Mouse (Mus musculus): ENCODE measurements around the gene Tas1r1. TPM values are rescaled to one million over a fixed set of nuclear protein-coding genes. Genes with fewer than 3 reads are reported as not detected.

Gene Tas1r1
- total and polyA plus RNA-seq, 2 experiments from 2014 or later: 0.11 to 1.6 TPM

DNA sequence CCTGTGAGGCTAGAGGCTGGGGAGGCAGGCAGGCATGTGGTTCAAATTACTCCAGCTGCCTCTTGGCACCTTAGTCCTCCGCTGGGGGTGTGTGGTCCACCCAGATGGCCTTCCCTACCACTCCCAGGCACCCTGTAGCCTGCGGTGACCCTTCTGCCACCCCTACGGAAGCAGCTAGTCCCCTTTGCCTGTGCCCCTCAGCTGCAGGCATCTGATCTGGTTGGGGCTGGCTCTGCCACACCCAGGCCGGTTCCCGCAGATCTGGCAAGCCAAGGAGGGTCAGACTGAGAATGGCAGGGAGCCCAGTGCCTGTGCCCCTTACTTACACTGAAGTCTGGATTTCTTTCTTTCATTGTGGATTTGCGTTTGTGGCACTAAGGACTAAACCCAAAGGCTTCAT is 35.3 kb upstream of the Tas1r1 start:
- whole genome bisulfite sequencing: 80% methylated on average over 6 of the region's 6 CpGs
- no peak overlapping the region for H3K9ac ChIP-seq (replicated peaks; ENCODE audit: low read length, poor library complexity, severe bottlenecking)
- no peaks in the 10 kb centered on the region for H3K27me3 ChIP-seq (ENCODE audit: insufficient read depth, low read length)
- H3K27ac ChIP-seq (ENCODE audit: low read depth, low read length): no peak overlapping the region
- no peak overlapping the region for H3K4me3 ChIP-seq (ENCODE audit: low read depth, low read length)
- no peaks in the 10 kb centered on the region for H3K4me1 ChIP-seq (ENCODE audit: insufficient read depth, low read length)
- no peak for DNase-seq (ENCODE audit: low spot score)
- no peaks in the 10 kb centered on the region for H3K36me3 ChIP-seq (ENCODE audit: insufficient read depth, low read length)
- no peak for TF ChIP-seq CTCF (IDR thresholded peaks at IDR 0.05)
- no peak overlapping the region for H3K4me2 ChIP-seq (ENCODE audit: low read depth, low read length, poor library complexity, severe bottlenecking)
- no peaks in the 10 kb centered on the region for H3K9me3 ChIP-seq (ENCODE audit: low read length)
- no peak for ATAC-seq (ENCODE audit: low FRiP score)

DNA sequence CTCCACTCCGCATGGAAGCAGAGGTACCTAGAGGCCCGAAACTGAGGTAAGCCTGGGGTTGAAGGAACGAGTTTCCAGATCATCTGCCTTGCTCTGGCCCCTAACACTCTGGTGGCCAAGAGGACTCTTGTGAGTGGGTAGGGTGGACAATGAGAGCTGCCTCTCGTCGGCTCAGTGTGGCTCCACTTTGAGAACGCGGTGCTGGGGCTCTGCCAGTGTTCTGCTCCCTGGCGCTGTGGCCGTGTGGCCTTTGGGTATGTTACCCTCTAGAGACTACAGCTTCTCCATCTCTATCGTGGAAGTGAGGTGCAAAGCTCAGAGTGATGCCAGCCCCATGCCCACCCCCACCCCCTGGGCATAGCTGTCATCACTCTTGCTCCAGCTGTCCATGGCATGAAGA is 34.3 kb upstream of the Tas1r1 start:
- Histone ChIP-seq H3K4me2 (ENCODE audit: low read depth, low read length, poor library complexity, severe bottlenecking) (no peak overlapping the region), H3K27ac (ENCODE audit: low read depth, low read length) (no peak overlapping the region), H3K9me3 (ENCODE audit: low read length) (no peaks in the 10 kb centered on the region), H3K27me3 (ENCODE audit: insufficient read depth, low read length) (no peaks in the 10 kb centered on the region), H3K4me3 (ENCODE audit: low read depth, low read length) (no peak overlapping the region), H3K36me3 (ENCODE audit: insufficient read depth, low read length) (no peaks in the 10 kb centered on the region), H3K4me1 (ENCODE audit: insufficient read depth, low read length) (no peaks in the 10 kb centered on the region), H3K9ac (replicated peaks; ENCODE audit: low read length, poor library complexity, severe bottlenecking) (no peak overlapping the region)
- TF ChIP-seq CTCF (IDR thresholded peaks at IDR 0.05): no peak
- 52% methylated on average over 10 of the region's 10 CpGs for WGBS
- DNase-seq (ENCODE audit: low spot score): no peak
- ATAC-seq (ENCODE audit: low FRiP score): no peak

DNA sequence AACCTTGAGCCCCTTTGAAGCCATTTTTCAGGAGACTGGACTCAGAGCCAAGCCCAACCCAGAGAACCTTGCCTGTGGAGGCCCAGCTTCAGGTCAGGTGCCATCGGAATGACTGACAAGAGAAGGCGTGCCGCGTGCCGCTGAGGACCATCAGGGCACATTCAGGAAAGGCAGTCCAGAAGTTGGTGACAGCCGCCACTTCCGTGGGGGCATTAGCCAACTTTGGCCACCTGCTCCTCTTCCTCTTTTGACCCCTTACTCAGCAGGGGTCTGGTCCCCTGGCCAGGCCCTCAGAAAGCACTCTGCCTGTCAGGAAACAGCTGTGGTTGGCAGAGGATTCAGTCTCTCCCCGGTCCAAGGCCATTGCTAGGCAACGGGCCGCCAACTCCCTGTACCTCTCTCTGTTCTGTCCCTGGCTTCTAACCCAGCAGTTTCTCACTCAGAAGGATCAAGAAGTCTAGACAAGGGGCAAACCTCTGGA is 33.8 kb upstream of the Tas1r1 start, which contains the start of gene Plekhg5:
Plekhg5 (plus strand) TSS at position 378 of the 481 bp plus-strand sequence.
- Histone ChIP-seq H3K4me1 (ENCODE audit: insufficient read depth, low read length) (no peaks in the 10 kb centered on the region), H3K4me2 (ENCODE audit: low read depth, low read length, poor library complexity, severe bottlenecking) (no peak within 1 kb of the TSS), H3K9me3 (ENCODE audit: low read length) (no peaks in the 10 kb centered on the region), H3K27ac (ENCODE audit: low read depth, low read length) (no peak within 1 kb of the TSS), H3K27me3 (ENCODE audit: insufficient read depth, low read length) (no peaks in the 10 kb centered on the region), H3K4me3 (ENCODE audit: low read depth, low read length) (no peak within 1 kb of the TSS), H3K9ac (replicated peaks; ENCODE audit: low read length, poor library complexity, severe bottlenecking) (no peak within 1 kb of the TSS; the same call in 1 of the 2 replicates), H3K36me3 (ENCODE audit: insufficient read depth, low read length) (no peaks in the 10 kb centered on the region)
- peak; percentile 70 for DNase-seq (ENCODE audit: low spot score)
- no peak for TF ChIP-seq CTCF (IDR thresholded peaks at IDR 0.05)
- no peak for ATAC-seq (ENCODE audit: low FRiP score)
- WGBS: 46% methylated on average over 10 of the region's 10 CpGs

DNA sequence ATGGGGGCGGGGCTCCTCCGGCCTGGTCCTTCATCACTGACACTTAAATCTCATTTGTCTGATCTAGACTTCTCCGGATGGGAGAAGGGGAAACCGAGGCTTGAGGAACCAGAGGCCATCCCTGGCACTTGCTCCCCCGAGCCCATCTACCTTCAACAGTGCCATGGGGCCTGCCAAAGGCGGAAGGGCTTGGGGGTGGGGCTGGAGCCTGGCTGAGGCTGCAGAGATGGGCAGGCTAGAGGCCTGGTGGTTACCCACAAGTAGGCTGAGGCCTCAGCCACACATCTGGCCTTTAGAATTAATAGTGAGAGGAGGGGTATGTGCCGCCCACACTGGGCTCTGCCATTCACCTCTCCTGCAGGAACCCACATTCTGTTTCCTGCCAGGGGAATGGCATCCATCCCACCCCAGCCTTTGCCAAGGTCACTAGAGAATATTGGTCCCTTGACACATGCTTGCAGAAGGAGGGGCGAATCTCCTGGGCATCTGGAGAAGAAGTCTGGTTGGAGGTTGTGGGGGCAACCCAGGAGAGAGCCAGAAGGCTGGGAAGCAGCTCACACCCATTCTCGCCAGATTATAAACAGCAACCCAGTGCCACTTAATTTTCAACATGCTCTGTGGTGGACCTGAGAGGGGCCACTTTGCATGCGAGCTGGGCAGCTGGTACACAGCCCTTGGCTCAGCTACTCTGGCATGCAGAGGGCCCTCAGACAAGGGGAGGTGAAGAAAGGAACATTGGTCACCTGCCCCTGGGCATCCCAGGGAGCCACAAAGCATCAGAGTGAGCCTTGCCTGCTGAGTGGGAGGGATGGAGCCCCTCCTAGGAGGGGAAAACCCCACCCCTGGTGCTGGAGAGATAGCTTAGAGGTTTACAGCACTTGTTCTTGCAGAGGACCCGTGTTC is 32.4 kb upstream of the Tas1r1 start:
- TF ChIP-seq CTCF (IDR thresholded peaks at IDR 0.05): no peak
- DNase-seq (ENCODE audit: low spot score) (no peak), ATAC-seq (ENCODE audit: low FRiP score) (no peak)
- H3K4me1 ChIP-seq (ENCODE audit: insufficient read depth, low read length): no peaks in the 10 kb centered on the region
- no peaks in the 10 kb centered on the region for H3K27me3 ChIP-seq (ENCODE audit: insufficient read depth, low read length)
- H3K27ac ChIP-seq (ENCODE audit: low read depth, low read length): no peak overlapping the region
- no peak overlapping the region for H3K4me3 ChIP-seq (ENCODE audit: low read depth, low read length)
- H3K9me3 ChIP-seq (ENCODE audit: low read length): no peaks in the 10 kb centered on the region
- no peaks in the 10 kb centered on the region for H3K36me3 ChIP-seq (ENCODE audit: insufficient read depth, low read length)
- H3K4me2 ChIP-seq (ENCODE audit: low read depth, low read length, poor library complexity, severe bottlenecking): no peak overlapping the region
- WGBS: 78% methylated on average over 11 of the region's 11 CpGs
- H3K9ac ChIP-seq (replicated peaks; ENCODE audit: low read length, poor library complexity, severe bottlenecking): no peak overlapping the region

DNA sequence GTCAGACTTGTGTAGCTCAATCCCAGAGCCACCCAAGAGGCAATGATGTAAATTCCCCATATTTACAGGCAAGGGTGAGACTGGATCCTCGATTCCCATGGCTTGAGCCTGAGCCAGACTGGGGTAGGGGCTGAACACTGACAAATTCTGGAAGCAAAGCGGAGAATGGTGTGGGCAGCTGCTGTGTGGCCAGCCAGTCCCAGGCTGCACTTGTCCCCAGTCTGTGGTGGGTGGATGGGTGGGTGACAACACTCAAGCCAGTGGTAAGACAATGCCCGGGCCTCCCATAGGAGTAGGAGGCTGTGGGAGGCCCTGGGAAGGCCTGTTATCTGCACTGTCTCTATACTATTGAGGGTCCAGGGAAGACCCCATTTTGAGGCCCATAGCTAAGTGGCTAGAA is 30.9 kb upstream of the Tas1r1 start:
- ATAC-seq (ENCODE audit: low FRiP score): no peak
- H3K4me1 ChIP-seq (ENCODE audit: insufficient read depth, low read length): no peaks in the 10 kb centered on the region

DNA sequence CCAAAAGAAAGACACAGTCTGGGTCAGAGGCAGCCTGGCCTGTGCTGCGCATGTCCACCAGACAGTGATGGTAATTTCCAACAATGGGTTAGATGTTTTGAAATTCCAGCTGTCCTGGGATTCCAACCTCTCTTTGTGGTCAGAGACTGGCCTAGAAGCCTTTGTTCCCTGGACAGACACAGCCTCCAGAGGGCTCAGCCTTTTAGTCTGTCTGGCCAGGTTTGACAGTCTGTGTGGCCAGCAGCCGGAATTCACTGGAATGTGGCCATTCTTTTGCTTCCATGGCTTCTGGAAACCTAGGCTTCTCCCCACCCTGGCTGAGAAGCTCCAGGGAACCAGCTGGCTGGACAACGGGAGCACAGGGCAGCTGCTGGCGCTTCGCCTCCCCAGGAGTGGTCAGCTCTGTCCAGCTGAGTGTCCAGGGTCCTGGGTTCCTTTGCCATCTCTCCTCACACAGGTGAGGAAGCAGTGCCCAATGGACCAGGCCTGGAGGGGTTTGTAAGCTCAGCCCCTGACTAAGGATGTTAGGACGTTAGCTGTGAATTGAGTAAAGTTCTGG is 29.9 kb upstream of the Tas1r1 start:
- Histone ChIP-seq H3K9me3 (ENCODE audit: low read length) (no peaks in the 10 kb centered on the region), H3K9ac (replicated peaks; ENCODE audit: low read length, poor library complexity, severe bottlenecking) (no peak overlapping the region), H3K36me3 (ENCODE audit: insufficient read depth, low read length) (no peaks in the 10 kb centered on the region), H3K4me2 (ENCODE audit: low read depth, low read length, poor library complexity, severe bottlenecking) (no peak overlapping the region), H3K4me1 (ENCODE audit: insufficient read depth, low read length) (no peaks in the 10 kb centered on the region), H3K4me3 (ENCODE audit: low read depth, low read length) (no peak overlapping the region), H3K27me3 (ENCODE audit: insufficient read depth, low read length) (no peaks in the 10 kb centered on the region), H3K27ac (ENCODE audit: low read depth, low read length) (no peak overlapping the region)
- ATAC-seq (ENCODE audit: low FRiP score) (no peak), DNase-seq (ENCODE audit: low spot score) (no peak)
- WGBS: 77% methylated on average over 6 of the region's 6 CpGs
- TF ChIP-seq CTCF (IDR thresholded peaks at IDR 0.05): no peak

More for the DNA sequence above, 30.9 kb upstream of the Tas1r1 start:
- 86% methylated on average over 3 of the region's 3 CpGs for WGBS
- Histone ChIP-seq H3K27ac (ENCODE audit: low read depth, low read length) (no peak overlapping the region), H3K27me3 (ENCODE audit: insufficient read depth, low read length) (no peaks in the 10 kb centered on the region), H3K9me3 (ENCODE audit: low read length) (no peaks in the 10 kb centered on the region), H3K4me2 (ENCODE audit: low read depth, low read length, poor library complexity, severe bottlenecking) (no peak overlapping the region), H3K9ac (replicated peaks; ENCODE audit: low read length, poor library complexity, severe bottlenecking) (no peak overlapping the region), H3K36me3 (ENCODE audit: insufficient read depth, low read length) (no peaks in the 10 kb centered on the region), H3K4me3 (ENCODE audit: low read depth, low read length) (no peak overlapping the region)
- DNase-seq (ENCODE audit: low spot score): no peak
- no peak for TF ChIP-seq CTCF (IDR thresholded peaks at IDR 0.05)

All from midbrain, postnatal 0 days (tissue).